Mouse (Mus musculus): Measurements from ENCODE around the gene Tmem182.

The Tmem182 gene

GRCm38 (mm10) chr1:40799121-40799520 lies 6.3 kb upstream of the Tmem182 start:
- no peak for DNase-seq (ENCODE audit: low spot score in 2 of 2)

- DNase-seq (ENCODE audit: low spot score in 2 of 2) = no peak
Observed at GRCm38 (mm10) chr1:40800908-40801307, 4.5 kb upstream of the Tmem182 start.

GRCm38 (mm10) chr1:40802759-40803158 lies 2.6 kb upstream of the Tmem182 start:
- DNase-seq (ENCODE audit: low spot score in 2 of 2) = peak; percentile 47 to 76

GRCm38 (mm10) chr1:40804118-40804517 lies 1.3 kb upstream of the Tmem182 start:
- DNase-seq (ENCODE audit: low spot score in 2 of 2) = no peak

DNA sequence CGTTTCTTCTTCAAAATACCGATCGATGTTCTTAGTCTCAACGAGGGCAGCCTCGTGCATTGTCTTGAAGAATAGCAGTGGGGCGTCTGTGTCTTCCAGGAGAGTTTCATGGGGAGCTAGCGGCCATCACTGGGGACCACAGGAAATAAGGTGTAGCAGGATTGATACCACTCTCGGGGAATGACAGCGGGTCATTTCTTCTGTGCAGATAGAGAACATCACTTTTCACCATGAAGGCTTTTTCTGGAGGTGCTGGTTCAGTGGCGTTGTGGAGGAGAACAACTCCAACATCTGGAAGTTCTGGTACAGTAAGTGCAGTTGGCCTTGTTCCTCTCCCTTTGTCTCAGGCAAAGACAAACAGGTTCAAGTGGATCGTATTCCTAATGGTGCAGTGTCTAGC lies 490 bp downstream of the Tmem182 start:
- DNase-seq (ENCODE audit: low spot score in 2 of 2) = no peak

- no peak for DNase-seq (ENCODE audit: low spot score in 2 of 2)
Observed at GRCm38 (mm10) chr1:40808643-40809042, 3.2 kb downstream of the Tmem182 start.

- no peak for DNase-seq (ENCODE audit: low spot score in 2 of 2)
Observed at GRCm38 (mm10) chr1:40815071-40815845, 9.9 kb downstream of the Tmem182 start.

GRCm38 (mm10) chr1:40824517-40824916 lies 19.1 kb downstream of the Tmem182 start:
- no peak for DNase-seq (ENCODE audit: low spot score in 2 of 2)

GRCm38 (mm10) chr1:40824936-40825335 lies 19.5 kb downstream of the Tmem182 start:
- no peak for DNase-seq (ENCODE audit: low spot score in 2 of 2)

DNA sequence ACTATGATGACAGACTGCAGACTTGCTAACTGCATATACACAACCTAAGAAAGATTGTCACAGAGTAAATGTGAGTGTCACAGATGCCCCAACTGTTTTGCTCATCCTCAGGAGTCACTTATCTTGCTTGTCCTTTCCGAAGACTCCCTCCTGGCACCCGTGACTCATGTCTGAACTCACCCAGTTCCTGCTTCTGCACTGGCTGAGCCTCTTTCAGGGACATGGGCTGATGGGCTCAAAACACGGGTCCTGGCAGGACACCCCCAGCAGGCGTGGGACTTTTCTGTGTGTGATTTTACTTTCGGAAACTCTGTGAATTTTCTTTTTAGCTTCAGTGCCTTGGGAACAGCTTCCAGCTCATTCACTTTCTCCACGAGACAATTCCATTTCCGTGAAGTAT lies 20.4 kb downstream of the Tmem182 start:
- DNase-seq (ENCODE audit: low spot score in 2 of 2) = no peak

- no peak for DNase-seq (ENCODE audit: low spot score in 2 of 2)
Observed at GRCm38 (mm10) chr1:40829213-40829914, 24.0 kb downstream of the Tmem182 start.

DNA sequence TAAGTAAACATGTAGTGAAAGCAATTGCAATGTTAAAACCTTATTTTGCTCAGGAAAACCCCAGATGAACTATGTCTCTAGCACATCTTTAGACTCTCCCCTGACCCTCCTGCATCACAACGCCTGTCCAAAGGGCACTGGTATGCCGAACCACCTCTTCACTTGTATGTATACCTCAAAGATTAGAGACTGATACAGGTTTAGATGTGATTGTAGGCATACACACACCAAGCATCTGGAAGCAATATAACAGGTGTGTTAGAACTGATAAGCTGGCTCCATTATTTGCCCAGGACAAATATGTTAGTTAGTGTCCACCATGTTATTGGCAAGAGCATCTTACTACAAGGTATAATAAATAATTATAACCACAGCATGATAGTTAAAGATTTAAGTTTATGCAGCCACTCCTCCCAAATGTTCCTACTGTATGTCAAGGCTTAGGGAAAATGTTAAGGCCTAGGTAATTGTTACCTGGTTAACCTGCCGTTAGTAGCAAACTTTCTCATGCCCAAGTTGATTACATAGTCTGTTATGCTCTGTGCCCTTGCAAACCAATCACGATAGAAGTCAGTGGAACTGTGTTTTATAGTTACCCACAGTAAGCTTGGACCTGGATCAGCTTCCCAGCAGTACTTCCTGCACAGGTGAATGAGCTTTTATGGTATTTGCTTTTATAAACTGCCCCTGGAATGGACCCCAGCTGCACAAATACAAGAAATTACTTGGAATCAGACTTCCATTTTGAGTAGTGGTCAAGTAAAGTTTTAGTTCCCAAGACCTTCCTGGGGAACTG lies 25.5 kb downstream of the Tmem182 start:
- no peak for DNase-seq (ENCODE audit: low spot score in 2 of 2)

GRCm38 (mm10) chr1:40835468-40835867 lies 30.1 kb downstream of the Tmem182 start:
- DNase-seq (ENCODE audit: low spot score in 2 of 2) = no peak

GRCm38 (mm10) chr1:40840605-40841004 lies 35.2 kb downstream of the Tmem182 start:
- no peak for DNase-seq (ENCODE audit: low spot score in 2 of 2)

DNA sequence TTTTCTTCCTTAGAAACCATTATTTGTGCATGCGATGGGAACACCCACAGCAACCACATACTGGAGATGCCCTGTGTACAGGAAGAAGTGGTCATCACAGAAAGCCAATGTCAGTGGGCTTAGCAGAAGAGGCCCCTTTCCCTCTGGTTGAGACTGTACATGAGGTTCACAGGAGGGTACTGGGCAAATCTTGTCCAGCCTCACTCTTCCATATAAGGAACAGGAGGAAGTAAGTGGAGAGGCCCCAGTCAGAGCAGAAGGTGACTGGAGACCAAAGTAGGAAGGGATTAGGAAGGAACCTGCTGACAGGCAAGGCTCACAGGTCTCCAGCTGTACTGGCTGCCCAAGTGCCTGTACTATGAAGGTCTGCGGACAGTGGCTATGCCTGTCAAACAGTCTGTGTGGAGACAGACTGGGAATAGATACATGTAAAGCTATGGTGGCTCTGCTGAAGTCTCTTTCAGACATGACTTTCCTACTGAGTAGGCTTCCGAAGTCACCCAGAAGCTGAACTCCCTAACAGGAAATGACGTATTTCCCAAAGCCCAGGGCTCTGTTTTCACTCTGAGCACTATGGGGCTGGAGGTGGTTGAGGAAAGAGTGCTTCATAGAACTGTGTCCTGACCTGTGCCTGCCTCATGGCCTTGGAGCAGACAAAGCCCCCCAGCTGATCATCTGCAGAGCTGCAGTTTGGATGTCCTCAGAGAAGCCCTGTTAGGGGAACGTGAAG lies 35.8 kb downstream of the Tmem182 start:
- DNase-seq (ENCODE audit: low spot score in 2 of 2) = no peak

DNA sequence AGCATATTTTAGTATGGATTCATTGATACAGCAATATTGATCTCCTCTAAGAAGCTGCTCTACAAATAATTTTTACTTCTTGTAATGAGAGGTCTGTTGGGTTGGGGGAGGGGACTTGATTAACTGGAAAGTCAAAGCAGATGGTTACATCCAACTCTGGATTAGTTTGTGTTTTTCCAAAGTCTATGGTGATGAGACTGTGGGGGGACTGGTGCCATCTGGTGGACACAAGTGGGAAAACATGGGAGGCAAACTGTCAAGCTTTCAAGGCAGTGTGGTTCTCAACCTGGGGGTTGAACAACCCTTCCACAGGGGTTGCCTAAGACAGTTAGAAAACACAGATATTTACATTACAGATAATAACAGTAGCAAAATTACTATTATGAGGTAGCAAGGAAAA lies 39.2 kb downstream of the Tmem182 start:
- peak; percentile 55 to 73 for DNase-seq (ENCODE audit: low spot score in 2 of 2)

- no peak for DNase-seq (ENCODE audit: low spot score in 2 of 2)
Observed at GRCm38 (mm10) chr1:40847196-40847938, 42.0 kb downstream of the Tmem182 start.

DNA sequence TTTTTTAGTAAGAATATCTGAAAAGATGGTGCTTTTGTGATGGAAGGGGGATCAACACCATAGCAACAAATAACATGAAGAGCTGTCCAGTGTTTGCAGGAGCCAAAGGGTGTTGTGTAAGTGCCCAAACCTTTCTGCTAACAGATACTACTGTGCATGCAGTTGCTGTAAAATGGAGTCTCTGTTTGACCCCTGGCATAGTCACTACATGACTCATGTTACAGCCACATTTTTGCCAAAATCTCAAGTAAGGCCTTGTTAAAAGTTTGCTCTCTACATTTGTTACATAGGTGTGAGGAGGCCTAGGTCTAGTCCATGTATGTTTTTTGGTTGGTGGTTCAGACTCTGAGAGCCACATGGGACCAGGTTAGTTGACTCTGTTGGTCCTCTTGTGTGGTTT lies 45.9 kb downstream of the Tmem182 start:
- DNase-seq (ENCODE audit: low spot score in 2 of 2) = no peak

- DNase-seq (ENCODE audit: low spot score in 2 of 2) = no peak
Observed at GRCm38 (mm10) chr1:40855268-40855667, 49.9 kb downstream of the Tmem182 start.

DNA sequence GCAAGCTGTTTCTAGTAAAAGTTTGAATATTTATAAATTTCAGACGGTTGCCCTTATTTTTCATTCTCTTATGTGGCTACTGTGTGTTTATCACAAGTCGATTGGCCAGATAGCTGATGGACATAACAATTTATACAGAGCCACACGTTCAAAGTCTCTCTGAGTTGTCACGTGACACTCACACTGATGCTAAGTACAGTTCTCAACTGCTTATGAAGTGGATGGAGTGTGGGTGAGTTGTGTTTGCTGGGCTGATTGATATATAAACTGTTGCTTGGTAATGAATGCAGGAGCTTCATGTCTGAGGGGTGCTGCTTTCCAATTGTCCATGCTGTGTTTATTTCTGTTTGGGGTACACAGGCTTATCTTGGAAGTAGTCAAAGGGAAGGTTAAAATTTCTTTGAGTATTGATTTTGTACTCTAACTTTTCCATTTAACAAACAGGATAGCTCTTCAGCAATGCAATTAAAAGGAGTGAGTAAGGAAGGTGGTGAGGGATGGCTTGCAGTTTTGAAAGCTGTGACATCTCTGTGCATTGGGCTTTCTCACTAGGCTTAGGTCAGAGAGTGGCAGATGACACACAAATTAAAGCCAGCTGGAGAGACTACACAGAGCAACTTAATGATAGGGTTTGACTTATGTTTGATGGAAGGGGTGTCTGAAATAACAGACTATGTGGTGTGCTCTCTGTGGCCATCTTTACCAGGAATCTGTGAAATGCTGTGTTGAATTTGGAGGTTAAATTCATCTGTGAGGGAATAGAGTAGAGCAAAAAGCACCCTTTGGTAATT lies 51.6 kb downstream of the Tmem182 start:
- no peak for DNase-seq (ENCODE audit: low spot score in 2 of 2)
